Mouse (Mus musculus): Measurements from ENCODE around the gene Src.

DNA sequence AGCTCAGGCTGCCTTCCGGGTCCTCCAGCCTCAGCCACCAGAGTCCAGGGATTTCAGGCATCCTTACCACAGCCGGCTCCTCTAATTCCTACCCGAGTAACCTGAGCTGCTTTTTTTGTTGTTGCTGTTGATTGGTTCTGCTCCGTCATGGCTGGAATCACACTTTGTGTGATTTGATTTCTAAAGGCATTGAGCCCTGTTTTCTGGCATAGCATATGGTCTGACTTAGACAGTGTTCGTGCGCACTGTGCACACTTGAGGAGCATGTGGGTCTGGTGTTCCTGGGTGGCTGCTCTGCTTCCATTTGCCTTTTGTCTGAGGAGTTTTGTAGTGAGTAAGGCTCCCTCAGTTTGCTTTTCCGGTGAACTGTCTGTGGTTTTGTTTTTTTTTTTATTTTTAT lies 30.1 kb downstream of the Src start:
- no peak for TF ChIP-seq CTCF (IDR thresholded peaks at IDR 0.05; ENCODE audit: borderline replicate concordance, insufficient read depth, low read length)
- no peak for TF ChIP-seq POLR2A (IDR thresholded peaks at IDR 0.05; ENCODE audit: low read depth, low read length)
